Mouse (Mus musculus): ENCODE measurements around the gene Gm13697.
A peak's percentile ranks its signal among the peaks of the same experiment; 100 is the strongest.
"Not testable (repeated sequence)": the region's sequence is repeated elsewhere in the genome, so short reads cannot be mapped to it uniquely, and the experiment has no call there.

Gene Gm13697

DNA sequence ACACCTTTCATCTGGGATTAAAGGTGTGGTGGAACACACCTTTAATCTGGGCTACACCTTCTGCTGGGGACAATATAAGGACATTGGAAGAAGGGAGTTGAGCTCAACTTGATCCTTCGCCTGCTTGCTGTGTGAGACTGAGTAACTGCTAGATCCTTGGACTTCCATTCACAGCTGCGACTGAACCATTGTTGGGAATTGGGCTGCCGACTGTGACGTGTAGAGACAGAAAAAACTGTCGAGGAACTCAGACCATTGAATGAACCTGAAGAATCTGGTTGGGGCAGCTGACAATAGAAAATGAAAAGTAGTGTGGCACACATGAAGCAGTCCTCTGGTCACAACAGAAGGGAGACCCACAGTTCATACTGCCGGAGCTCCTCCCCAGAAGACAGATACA, at the start of gene Gm13697:
TSS of gene Gm13697 (plus strand) at position 301 of the 400 bp plus-strand sequence.
- not testable (repeated sequence) for ATAC-seq (ENCODE audit: low TSS enrichment)

- ATAC-seq (ENCODE audit: low TSS enrichment) = peak; percentile 100
These were observed 43.6 kb upstream of the Gm13697 start, which contains the start of gene Zswim2 for GRCm38 (mm10) chr2:83940931-83941361. Gene Zswim2, minus strand, starts transcription at chr2:83941228.

GRCm38 (mm10) chr2:83941378-83941777, 43.2 kb upstream of the Gm13697 start:
- ATAC-seq (ENCODE audit: low TSS enrichment) = no peak

DNA sequence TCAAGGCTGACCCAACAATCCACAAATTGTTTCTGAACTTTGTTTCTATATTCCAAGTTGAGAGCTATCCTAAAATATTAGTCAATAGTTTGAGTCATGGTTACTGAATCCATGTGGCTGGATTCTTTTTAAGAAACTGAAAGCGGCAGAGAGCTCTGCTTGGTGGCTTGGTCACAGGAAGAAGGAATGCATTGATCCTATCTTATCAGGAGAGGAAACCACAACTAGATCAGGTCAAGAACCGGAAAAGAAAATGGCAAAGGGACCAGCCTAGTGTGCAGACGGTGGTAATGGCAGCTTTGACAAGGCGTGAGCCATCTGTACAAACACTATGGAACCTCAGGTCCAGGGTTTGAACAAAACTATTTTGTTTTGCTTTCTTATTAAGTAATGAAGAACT, 42.8 kb upstream of the Gm13697 start:
- no peak for ATAC-seq (ENCODE audit: low TSS enrichment)

GRCm38 (mm10) chr2:83955393-83955792, 29.1 kb upstream of the Gm13697 start, which contains the start of gene Gm13698:
Gene Gm13698, plus strand, starts transcription at chr2:83955693.
- not testable (repeated sequence) for ATAC-seq (ENCODE audit: low TSS enrichment)

GRCm38 (mm10) chr2:83961203-83961602, 23.3 kb upstream of the Gm13697 start, which contains the start of gene Gm13693:
Gene Gm13693, plus strand, starts transcription at chr2:83961503.
- ATAC-seq (ENCODE audit: low TSS enrichment) = not testable (repeated sequence)

DNA sequence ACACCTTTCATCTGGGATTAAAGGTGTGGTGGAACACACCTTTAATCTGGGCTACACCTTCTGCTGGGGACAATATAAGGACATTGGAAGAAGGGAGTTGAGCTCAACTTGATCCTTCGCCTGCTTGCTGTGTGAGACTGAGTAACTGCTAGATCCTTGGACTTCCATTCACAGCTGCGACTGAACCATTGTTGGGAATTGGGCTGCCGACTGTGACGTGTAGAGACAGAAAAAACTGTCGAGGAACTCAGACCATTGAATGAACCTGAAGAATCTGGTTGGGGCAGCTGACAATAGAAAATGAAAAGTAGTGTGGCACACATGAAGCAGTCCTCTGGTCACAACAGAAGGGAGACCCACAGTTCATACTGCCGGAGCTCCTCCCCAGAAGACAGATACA, 17.5 kb upstream of the Gm13697 start, which contains the start of gene Gm13695:
TSS of gene Gm13695 (plus strand) at position 301 of the 400 bp plus-strand sequence.
- ATAC-seq (ENCODE audit: low TSS enrichment) = not testable (repeated sequence)

- ATAC-seq (ENCODE audit: low TSS enrichment) = not testable (repeated sequence)
These were observed 11.7 kb upstream of the Gm13697 start, which contains the start of gene Gm13696 for GRCm38 (mm10) chr2:83972823-83973222. Gene Gm13696, plus strand, starts transcription at chr2:83973123.

GRCm38 (mm10) chr2:83978633-83979032, 5.9 kb upstream of the Gm13697 start, which contains the start of gene Gm13694:
Gene Gm13694, plus strand, starts transcription at chr2:83978933.
- not testable (repeated sequence) for ATAC-seq (ENCODE audit: low TSS enrichment)

DNA sequence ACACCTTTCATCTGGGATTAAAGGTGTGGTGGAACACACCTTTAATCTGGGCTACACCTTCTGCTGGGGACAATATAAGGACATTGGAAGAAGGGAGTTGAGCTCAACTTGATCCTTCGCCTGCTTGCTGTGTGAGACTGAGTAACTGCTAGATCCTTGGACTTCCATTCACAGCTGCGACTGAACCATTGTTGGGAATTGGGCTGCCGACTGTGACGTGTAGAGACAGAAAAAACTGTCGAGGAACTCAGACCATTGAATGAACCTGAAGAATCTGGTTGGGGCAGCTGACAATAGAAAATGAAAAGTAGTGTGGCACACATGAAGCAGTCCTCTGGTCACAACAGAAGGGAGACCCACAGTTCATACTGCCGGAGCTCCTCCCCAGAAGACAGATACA, 5.7 kb downstream of the Gm13697 start, which contains the start of gene Gm13691:
TSS of gene Gm13691 (plus strand) at position 301 of the 400 bp plus-strand sequence.
- ATAC-seq (ENCODE audit: low TSS enrichment) = not testable (repeated sequence)

DNA sequence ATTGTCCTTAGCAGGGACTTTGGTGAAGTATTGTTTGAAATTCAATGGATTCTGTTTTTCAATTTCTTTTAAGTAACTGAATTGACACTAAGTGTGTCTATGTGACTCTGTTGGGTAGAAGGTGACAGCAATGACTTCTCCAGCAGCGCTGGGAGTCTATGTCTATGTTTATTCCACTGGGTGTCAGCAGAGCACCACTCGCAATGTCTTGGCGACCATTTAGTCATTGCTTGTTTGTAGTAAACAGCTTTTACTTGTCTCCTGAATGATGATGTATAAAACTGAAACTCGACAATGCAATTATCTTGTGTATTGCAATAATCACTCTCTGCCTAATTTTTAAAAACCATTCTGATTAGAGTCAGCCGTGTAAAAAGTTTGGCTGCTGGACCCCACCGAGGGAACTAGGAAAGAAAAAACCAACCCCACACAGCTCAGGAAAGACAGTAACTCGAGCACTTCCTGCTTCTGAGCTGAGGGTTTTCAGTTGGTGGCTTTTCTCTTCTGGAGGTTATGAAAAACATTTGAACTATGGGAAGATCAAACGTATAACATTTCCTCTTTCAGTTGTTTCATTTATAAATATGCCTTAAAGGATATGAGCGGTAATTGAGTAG, 9.2 kb downstream of the Gm13697 start:
- ATAC-seq (ENCODE audit: low TSS enrichment) = not testable (repeated sequence)

DNA sequence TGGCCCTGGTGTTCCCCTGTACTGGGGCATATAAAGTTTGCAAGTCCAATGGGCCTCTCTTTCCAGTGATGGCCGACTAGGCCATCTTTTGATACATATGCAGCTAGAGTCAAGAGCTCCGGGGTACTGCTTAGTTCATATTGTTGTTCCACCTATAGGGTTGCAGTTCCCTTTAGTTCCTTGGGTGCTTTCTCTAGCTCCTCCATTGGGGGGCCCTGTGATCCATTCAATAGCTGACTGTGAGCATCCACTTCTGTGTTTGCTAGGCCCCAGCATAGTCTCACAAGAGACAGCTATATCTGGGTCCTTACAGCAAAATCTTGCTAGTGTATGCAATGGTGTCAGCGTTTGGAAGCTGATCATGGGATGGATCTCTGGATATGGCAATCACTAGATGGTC, 10.0 kb downstream of the Gm13697 start:
- not testable (repeated sequence) for ATAC-seq (ENCODE audit: low TSS enrichment)

- ATAC-seq (ENCODE audit: low TSS enrichment) = no peak
These were observed 24.4 kb downstream of the Gm13697 start for GRCm38 (mm10) chr2:84008913-84009312.

DNA sequence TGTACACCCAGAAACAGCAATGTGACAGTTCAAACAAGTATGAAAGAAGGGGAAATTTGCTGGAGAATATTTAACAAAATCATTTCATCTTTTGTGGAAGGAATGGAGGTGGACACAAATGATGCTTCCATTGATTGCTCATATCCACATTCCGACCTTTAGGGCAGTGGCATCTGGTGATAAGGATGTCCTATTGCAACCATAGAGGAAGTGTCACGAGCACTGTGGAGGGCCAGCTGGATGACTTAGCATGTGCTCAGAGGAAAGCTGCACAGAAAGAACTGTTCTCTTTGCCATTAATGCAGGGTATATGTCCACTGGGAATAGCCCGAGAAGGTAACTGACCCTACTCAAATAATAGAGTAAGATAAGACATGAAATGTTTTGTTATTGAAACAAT, 25.3 kb downstream of the Gm13697 start:
- no peak for ATAC-seq (ENCODE audit: low TSS enrichment)

DNA sequence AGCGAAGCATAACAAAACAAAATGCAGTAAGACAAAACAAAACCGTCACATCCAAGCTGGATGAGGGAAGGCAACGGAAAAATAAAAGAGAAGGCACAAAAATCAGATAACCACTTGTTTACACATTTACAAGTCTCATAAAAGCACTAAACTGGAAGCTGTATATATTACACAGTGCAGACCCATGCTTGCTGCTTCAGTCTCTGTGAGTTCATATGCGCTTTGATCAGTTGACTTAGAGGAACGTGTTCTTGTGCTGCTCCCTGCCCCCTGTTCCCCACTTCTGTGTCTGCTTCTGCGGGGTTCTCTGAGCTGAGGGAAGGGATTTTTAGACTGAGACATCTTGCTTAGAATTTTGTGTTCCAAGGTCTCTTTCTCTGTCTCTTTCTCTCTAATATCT, 30.0 kb downstream of the Gm13697 start:
- no peak for ATAC-seq (ENCODE audit: low TSS enrichment)

GRCm38 (mm10) chr2:84016291-84016690, 31.7 kb downstream of the Gm13697 start:
- not testable (repeated sequence) for ATAC-seq (ENCODE audit: low TSS enrichment)

DNA sequence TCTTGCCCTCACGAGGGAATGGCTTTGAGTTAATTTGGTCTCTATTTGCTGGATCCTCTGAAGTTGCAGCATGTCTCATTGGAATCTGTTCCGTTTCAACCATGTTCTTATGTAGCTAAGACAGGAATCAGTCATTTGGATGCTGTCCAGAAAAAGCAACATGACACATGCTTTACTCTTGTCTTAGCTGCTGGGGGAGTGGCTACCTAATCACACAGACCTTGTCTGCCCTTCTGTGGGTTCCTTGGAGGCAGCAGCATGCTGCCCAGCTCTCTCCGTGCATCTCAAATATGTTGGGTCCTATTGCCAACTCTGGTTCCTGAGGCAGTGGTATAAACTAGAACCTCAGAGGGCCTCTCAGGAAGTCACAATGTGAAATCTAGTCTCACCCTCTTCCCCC, 33.8 kb downstream of the Gm13697 start:
- no peak for ATAC-seq (ENCODE audit: low TSS enrichment)

DNA sequence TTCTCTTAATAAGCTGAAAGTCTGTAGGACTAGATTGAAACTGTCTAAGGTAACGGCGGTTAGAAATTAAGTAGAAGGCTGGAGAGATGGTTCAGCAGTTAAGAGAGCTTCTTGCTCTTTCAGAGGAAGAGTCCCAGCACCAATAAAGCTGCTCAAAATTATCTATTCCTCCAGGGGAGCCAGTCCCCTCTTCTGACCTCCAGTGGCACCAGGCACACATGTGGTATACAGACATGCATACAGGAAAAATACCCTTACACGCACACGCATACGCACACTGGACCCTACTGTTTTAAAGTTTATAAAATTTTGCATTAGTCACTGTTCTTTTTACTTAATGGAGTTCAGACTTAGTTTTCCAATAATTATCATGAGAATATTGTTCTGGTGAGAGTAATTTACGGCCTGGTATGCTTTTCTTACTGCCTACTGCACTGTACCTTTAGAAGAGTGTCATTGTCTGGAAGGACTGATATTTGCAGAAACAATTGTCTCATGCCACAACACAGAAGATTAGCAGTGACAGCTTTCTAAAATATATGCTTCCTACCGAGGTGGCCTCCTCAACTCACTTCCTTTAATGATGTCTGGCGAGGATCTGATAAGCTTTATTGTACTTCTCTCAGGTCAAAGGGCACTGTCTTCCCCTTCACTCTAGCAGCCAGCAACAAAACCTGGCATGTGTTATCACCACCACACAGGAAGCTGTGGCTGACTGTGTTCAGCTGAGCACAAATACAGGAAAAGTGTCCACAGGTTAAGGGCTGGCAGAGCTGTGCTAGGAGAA, 35.2 kb downstream of the Gm13697 start:
- ATAC-seq (ENCODE audit: low TSS enrichment) = no peak

DNA sequence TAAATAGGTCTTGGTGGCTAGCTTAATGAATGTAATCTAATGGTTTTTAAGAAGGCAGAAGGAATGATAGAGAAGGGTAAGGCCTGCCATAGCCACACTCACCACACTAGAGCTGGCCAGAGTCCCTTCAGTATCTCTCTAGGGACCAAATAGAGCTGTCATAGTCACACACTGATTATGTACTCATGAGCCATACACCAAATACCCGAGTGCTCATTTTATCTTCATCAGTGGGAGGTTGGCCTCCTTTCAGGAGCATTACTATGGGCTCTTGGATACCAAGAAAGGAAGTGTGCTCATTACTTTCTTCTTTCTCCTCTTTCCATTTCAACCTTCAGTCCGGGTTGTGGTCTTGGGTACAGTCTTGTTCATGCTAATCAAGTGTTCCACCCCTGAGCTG, 37.4 kb downstream of the Gm13697 start:
- ATAC-seq (ENCODE audit: low TSS enrichment) = peak; percentile 72

GRCm38 (mm10) chr2:84022905-84023304, 38.4 kb downstream of the Gm13697 start:
- ATAC-seq (ENCODE audit: low TSS enrichment) = peak; percentile 83

- ATAC-seq (ENCODE audit: low TSS enrichment) = peak; percentile 65
These were observed 38.8 kb downstream of the Gm13697 start for GRCm38 (mm10) chr2:84023319-84023718.

GRCm38 (mm10) chr2:84025217-84025616, 40.7 kb downstream of the Gm13697 start:
- no peak for ATAC-seq (ENCODE audit: low TSS enrichment)
